Mouse (Mus musculus) adrenal gland, postnatal 25 days (tissue): Measurements from ENCODE around the gene Tpp2. TPM values are rescaled to one million over a fixed set of nuclear protein-coding genes. Genes with fewer than 3 reads are reported as not detected.
"Not testable (repeated sequence)": the region's sequence is repeated elsewhere in the genome, so short reads cannot be mapped to it uniquely, and the experiment has no call there.

Source experiments
- DNase-seq: peaks from one replicate; pipeline ENCODE4 v3.0.0; 2021; ENCODE audit warnings: mixed read lengths
- long read RNA-seq: library from polyadenylated mRNA; stranded (forward); transcript quantifications from one replicate; pipeline ENCODE4 v2.0.0, GENCODE M21; 2021
- total RNA-seq: library from RNA; stranded (reverse); gene quantifications from 2 replicates; pipeline ENCODE4 v1.2.3, GENCODE M21; 2021

Tpp2 gene
- 50.7 and 57.8 TPM in 2 replicates for total RNA-seq
- long read RNA-seq, full-length matches to known transcripts: 16 of 40 reads
- long read RNA-seq, partial matches to known transcripts: 20 of 40 reads
- long read RNA-seq, other reads (novel, unspliced or antisense): 4 of 40 reads

GRCm38 (mm10) chr1:43933488-43934415, at the start of gene Tpp2:
Tpp2 (plus strand) TSS chr1:43933647.
- DNase-seq: peak; percentile 96

- not testable (repeated sequence) for DNase-seq
Measured at GRCm38 (mm10) chr1:43888358-43888757, 45.1 kb upstream of the Tpp2 start.

- no peak for DNase-seq
Measured at GRCm38 (mm10) chr1:43895742-43896141, 37.7 kb upstream of the Tpp2 start.

- DNase-seq: no peak
Measured at GRCm38 (mm10) chr1:43897131-43897530, 36.3 kb upstream of the Tpp2 start.

- DNase-seq: no peak
Measured at GRCm38 (mm10) chr1:43897987-43898386, 35.5 kb upstream of the Tpp2 start.

GRCm38 (mm10) chr1:43898991-43899714, 34.3 kb upstream of the Tpp2 start:
- peak; percentile 70 for DNase-seq

GRCm38 (mm10) chr1:43902417-43902816, 31.0 kb upstream of the Tpp2 start:
- DNase-seq: no peak

GRCm38 (mm10) chr1:43902855-43903254, 30.6 kb upstream of the Tpp2 start:
- DNase-seq: no peak

- no peak for DNase-seq
Measured at GRCm38 (mm10) chr1:43915428-43915827, 18.0 kb upstream of the Tpp2 start.

GRCm38 (mm10) chr1:43916854-43917253, 16.6 kb upstream of the Tpp2 start:
- DNase-seq: no peak

GRCm38 (mm10) chr1:43934416-43934810, 966 bp downstream of the Tpp2 start:
- no peak for DNase-seq

- DNase-seq: no peak
Measured at GRCm38 (mm10) chr1:43939310-43939709, 5.9 kb downstream of the Tpp2 start.

GRCm38 (mm10) chr1:43941476-43942217, 8.2 kb downstream of the Tpp2 start:
- no peak for DNase-seq

- no peak for DNase-seq
Measured at GRCm38 (mm10) chr1:43942814-43943213, 9.4 kb downstream of the Tpp2 start.

GRCm38 (mm10) chr1:43953679-43954078, 20.2 kb downstream of the Tpp2 start:
- no peak for DNase-seq

- no peak for DNase-seq
Measured at GRCm38 (mm10) chr1:43964381-43964780, 30.9 kb downstream of the Tpp2 start.

- no peak for DNase-seq
Measured at GRCm38 (mm10) chr1:43966756-43967155, 33.3 kb downstream of the Tpp2 start.

- DNase-seq: no peak
Measured at GRCm38 (mm10) chr1:43969361-43969760, 35.9 kb downstream of the Tpp2 start.

- DNase-seq: no peak
Measured at GRCm38 (mm10) chr1:43971089-43971488, 37.6 kb downstream of the Tpp2 start.

- DNase-seq: no peak
Measured at GRCm38 (mm10) chr1:43996914-43997589, 63.6 kb downstream of the Tpp2 start.

- DNase-seq: no peak
Measured at GRCm38 (mm10) chr1:44004513-44004912, 71.1 kb downstream of the Tpp2 start.

GRCm38 (mm10) chr1:44015556-44015955, 82.1 kb downstream of the Tpp2 start:
- DNase-seq: no peak
